Mouse (Mus musculus) E14TG2a.4 (cell line): Measurements from ENCODE around the gene Emp1.

ENCODE experiments used
- H3K27me3 ChIP-seq: 2 replicates; pipeline ENCODE4 v1.6.1; 2014; ENCODE audit warnings: low read length, control low read depth; ENCODE audit not compliant: insufficient read depth
- H3K36me3 ChIP-seq: 2 replicates; pipeline ENCODE4 v1.6.1; 2014; ENCODE audit warnings: low read length, control low read depth; ENCODE audit not compliant: insufficient read depth
- H3K4me1 ChIP-seq: replicated peaks from 2 replicates; pipeline ENCODE4 v1.6.1; 2014; ENCODE audit warnings: low read depth, low read length, control low read depth
- H3K4me3 ChIP-seq: replicated peaks from 2 replicates; pipeline ENCODE4 v1.5.1; 2014; ENCODE audit warnings: mild to moderate bottlenecking, low read length
- H3K9me3 ChIP-seq: 2 replicates; pipeline ENCODE4 v1.6.1; 2014; ENCODE audit warnings: low read length, control low read depth
- CTCF ChIP-seq: conservative IDR thresholded peaks from 2 replicates; pipeline ENCODE4 v1.5.1; 2014; ENCODE audit warnings: low read length
- NANOG ChIP-seq: IDR thresholded peaks from 2 replicates; pipeline ENCODE4 v1.6.1; 2014; ENCODE audit warnings: borderline replicate concordance, low read length, mixed read lengths
- POU5F1 ChIP-seq: IDR thresholded peaks from 2 replicates; pipeline ENCODE4 v1.6.1; 2014; ENCODE audit warnings: low read length, borderline replicate concordance

Gene Emp1

DNA sequence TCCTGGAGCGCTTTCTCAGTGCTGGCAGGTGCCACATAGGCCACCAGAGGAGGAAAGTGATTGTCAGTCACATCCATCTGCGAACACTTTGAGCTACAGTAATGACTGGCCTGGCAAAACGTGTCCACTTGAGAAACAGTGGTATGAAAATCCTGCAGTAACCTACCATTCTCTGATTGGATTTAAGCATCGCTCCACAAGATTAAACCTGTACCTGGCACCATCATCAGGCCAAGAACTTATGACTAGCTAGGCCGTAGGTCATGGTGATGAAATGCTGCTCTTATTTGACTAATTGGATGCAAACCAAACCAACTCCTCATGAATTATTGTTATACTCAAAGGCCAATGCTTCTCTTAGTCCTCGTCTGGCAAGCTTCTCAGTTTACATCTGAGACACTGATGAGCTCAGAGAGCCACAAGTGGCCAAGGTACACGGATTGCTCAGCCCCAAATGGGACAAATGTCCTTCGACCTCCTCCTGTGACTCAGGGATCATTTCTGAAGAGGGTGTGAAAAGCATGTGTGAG lies 68.2 kb downstream of the Emp1 start:
- H3K4me1 ChIP-seq, result no peaks in the 10 kb centered on the region
- no peak overlapping the region for H3K4me3 ChIP-seq
- peaks cover 5% of the 10 kb centered on the region; the same call in 1 of the 2 replicates for H3K27me3 ChIP-seq
- H3K9me3 ChIP-seq, result no peaks in the 10 kb centered on the region
- TF ChIP-seq NANOG (no peak), POU5F1 (no peak), CTCF (no peak)
- no peaks in the 10 kb centered on the region for H3K36me3 ChIP-seq
